Mouse (Mus musculus): ENCODE data around the gene Man2b2.

DNA sequence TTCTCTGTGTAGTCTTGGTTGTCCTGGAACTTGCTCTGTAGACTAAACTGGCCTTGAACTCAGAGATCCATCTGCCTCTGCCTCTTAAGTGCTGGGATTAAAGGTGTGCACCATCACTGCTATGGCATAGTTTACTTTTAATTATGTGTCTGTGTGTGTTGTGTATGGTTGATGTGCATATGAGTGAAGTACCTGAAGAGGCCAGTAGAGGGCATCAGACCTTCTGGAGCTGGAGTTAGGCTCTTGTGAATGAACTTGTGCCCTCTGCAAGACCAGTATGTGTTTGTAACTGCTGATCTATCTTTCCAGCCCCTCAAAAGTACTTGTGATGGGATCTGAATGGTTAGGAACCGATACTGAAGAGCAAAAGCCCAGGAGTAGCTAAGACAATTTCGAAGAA is 30.6 kb upstream of the Man2b2 start:
- no peak for TF ChIP-seq POLR2A (IDR thresholded peaks at IDR 0.05; ENCODE audit: insufficient read length, low read depth)
- no peak for TF ChIP-seq POLR2AphosphoS2 (IDR thresholded peaks at IDR 0.05; ENCODE audit: insufficient read length, low read depth)
- TF ChIP-seq USF1 (IDR thresholded peaks at IDR 0.05; ENCODE audit: low read depth): no peak
- no peak for TF ChIP-seq TCF12 (IDR thresholded peaks at IDR 0.05; ENCODE audit: insufficient read depth, poor library complexity, severe bottlenecking)
- no peak for TF ChIP-seq REST (IDR thresholded peaks at IDR 0.05; ENCODE audit: insufficient read depth, insufficient read length)
- TF ChIP-seq MYOD1 (IDR thresholded peaks at IDR 0.05; ENCODE audit: control insufficient read depth in 1 of 3, insufficient read length in 2 of 3, low read depth in 2 of 3): no peak
- TF ChIP-seq MAX (IDR thresholded peaks at IDR 0.05; ENCODE audit: low read depth): no peak
- no peak for TF ChIP-seq SRF (IDR thresholded peaks at IDR 0.05; ENCODE audit: control insufficient read depth, insufficient read length, low read depth)

Data from myocyte (in vitro differentiated cells).